Mouse (Mus musculus) neural tube, embryonic 12.5 days (tissue): Measurements from ENCODE around the gene Tmem178b. TPM values are rescaled to one million over a fixed set of nuclear protein-coding genes. Genes with fewer than 3 reads are reported as not detected.

ENCODE experiments used
- ATAC-seq: fragments of 200-750 bp; cut with Nextera tagmentation; 2 replicates; pipeline ENCODE4 v1.8.0; 2017; ENCODE audit warnings: low read depth, mild to moderate bottlenecking, moderate TSS enrichment, moderate library complexity; ENCODE audit not compliant: low FRiP score
- H3K27ac ChIP-seq: fragments of 300-500 bp; sonication (generic); 2 replicates; pipeline ENCODE4 v1.5.1; 2016
- H3K27me3 ChIP-seq: fragments of 300-500 bp; sonication (generic); replicated peaks from 2 replicates; pipeline ENCODE4 v1.6.1; 2016; ENCODE audit warnings: mild to moderate bottlenecking
- H3K36me3 ChIP-seq: fragments of 300-500 bp; sonication (generic); 2 replicates; pipeline ENCODE4 v1.6.1; 2016; ENCODE audit warnings: mild to moderate bottlenecking
- H3K4me1 ChIP-seq: fragments of 300-500 bp; sonication (generic); 2 replicates; pipeline ENCODE4 v1.6.1; 2016
- H3K4me2 ChIP-seq: fragments of 300-500 bp; sonication (generic); replicated peaks from 2 replicates; pipeline ENCODE4 v1.6.1; 2016; ENCODE audit warnings: mild to moderate bottlenecking
- H3K4me3 ChIP-seq: fragments of 300-500 bp; sonication (generic); 2 replicates; pipeline ENCODE4 v1.5.1; 2016
- H3K9ac ChIP-seq: fragments of 300-500 bp; sonication (generic); 2 replicates; pipeline ENCODE4 v1.6.1; 2016; ENCODE audit warnings: mild to moderate bottlenecking
- H3K9me3 ChIP-seq: fragments of 300-500 bp; sonication (generic); 2 replicates; pipeline ENCODE4 v1.6.1; 2016; ENCODE audit warnings: mild to moderate bottlenecking
- WGBS: fragments of 180-500 bp; shearing (Covaris S2); methylation state at CpG from one replicate; pipeline ENCODE4 v1.1.7; 2016; 5-methylcytosine and 5-hydroxymethylcytosine counted together
- polyA plus RNA-seq: library from polyadenylated mRNA; unstranded; fragments of >200 nt; fragmentation: Nextera tagmentation; extraction: Ambion mirVana; gene quantifications from 2 replicates; pipeline ENCODE4 v1.2.1, GENCODE M21; 2016

Gene Tmem178b
- polyA plus RNA-seq, 1 experiment from 2014 or later, result 19.5 TPM

GRCm38 (mm10) chr6:40228981-40229380 lies 355.9 kb downstream of the Tmem178b start:
- H3K9ac ChIP-seq, result no peak overlapping the region
- no peaks in the 10 kb centered on the region for H3K36me3 ChIP-seq
- H3K4me2 ChIP-seq, result no peak overlapping the region
- H3K4me3 ChIP-seq, result no peak overlapping the region
- H3K27ac ChIP-seq, result no peak overlapping the region
- H3K4me1 ChIP-seq, result peaks cover 3% of the 10 kb centered on the region; the same call in 1 of the 2 replicates
- H3K27me3 ChIP-seq, result no peaks in the 10 kb centered on the region
- WGBS, result 94% methylated on average over 2 of the region's 2 CpGs
- ATAC-seq, result no peak
- H3K9me3 ChIP-seq, result no peaks in the 10 kb centered on the region

GRCm38 (mm10) chr6:40229985-40230384 lies 356.9 kb downstream of the Tmem178b start:
- ATAC-seq, result no peak
- no peaks in the 10 kb centered on the region for H3K27me3 ChIP-seq
- H3K36me3 ChIP-seq, result no peaks in the 10 kb centered on the region
- H3K9me3 ChIP-seq, result no peaks in the 10 kb centered on the region
- WGBS, result 93% methylated on average over 9 of the region's 9 CpGs
- no peak overlapping the region for H3K9ac ChIP-seq
- no peak overlapping the region for H3K4me2 ChIP-seq
- H3K27ac ChIP-seq, result no peak overlapping the region
- peaks cover 5% of the 10 kb centered on the region for H3K4me1 ChIP-seq
- H3K4me3 ChIP-seq, result no peak overlapping the region

- ATAC-seq, result no peak
- peaks cover 5% of the 10 kb centered on the region for H3K4me1 ChIP-seq
- no peak overlapping the region for H3K27ac ChIP-seq
- H3K36me3 ChIP-seq, result no peaks in the 10 kb centered on the region
- H3K9me3 ChIP-seq, result no peaks in the 10 kb centered on the region
- no peak overlapping the region for H3K4me2 ChIP-seq
- H3K27me3 ChIP-seq, result no peaks in the 10 kb centered on the region
- WGBS, result 19% methylated on average over 5 of the region's 5 CpGs
- no peak overlapping the region for H3K9ac ChIP-seq
- no peak overlapping the region for H3K4me3 ChIP-seq
These were observed 361.0 kb downstream of the Tmem178b start for GRCm38 (mm10) chr6:40234066-40234465.

- Histone ChIP-seq H3K4me3 (no peak overlapping the region), H3K4me1 (peaks cover 5% of the 10 kb centered on the region), H3K4me2 (no peak overlapping the region), H3K9me3 (no peaks in the 10 kb centered on the region), H3K9ac (no peak overlapping the region), H3K27ac (no peak overlapping the region), H3K27me3 (no peaks in the 10 kb centered on the region), H3K36me3 (no peaks in the 10 kb centered on the region)
- ATAC-seq, result no peak
- WGBS, result 49% methylated on average over 10 of the region's 10 CpGs
These were observed 362.9 kb downstream of the Tmem178b start for GRCm38 (mm10) chr6:40235793-40236470.

- H3K9me3 ChIP-seq, result no peaks in the 10 kb centered on the region
- H3K4me1 ChIP-seq, result peaks cover 5% of the 10 kb centered on the region
- no peaks in the 10 kb centered on the region for H3K36me3 ChIP-seq
- no peaks in the 10 kb centered on the region for H3K27me3 ChIP-seq
- H3K27ac ChIP-seq, result no peak overlapping the region
- WGBS, result 71% methylated on average over 13 of the region's 13 CpGs
- no peak overlapping the region for H3K9ac ChIP-seq
- H3K4me3 ChIP-seq, result no peak overlapping the region
- H3K4me2 ChIP-seq, result no peak overlapping the region
- no peak for ATAC-seq
These were observed 364.0 kb downstream of the Tmem178b start for GRCm38 (mm10) chr6:40236841-40237765.

GRCm38 (mm10) chr6:40238857-40239256 lies 365.8 kb downstream of the Tmem178b start:
- Histone ChIP-seq H3K27me3 (no peaks in the 10 kb centered on the region), H3K4me2 (no peak overlapping the region), H3K4me1 (peaks cover 4% of the 10 kb centered on the region), H3K9ac (no peak overlapping the region), H3K4me3 (no peak overlapping the region), H3K27ac (no peak overlapping the region), H3K9me3 (no peaks in the 10 kb centered on the region), H3K36me3 (no peaks in the 10 kb centered on the region)
- WGBS, result 67% methylated on average over 3 of the region's 3 CpGs
- no peak for ATAC-seq

GRCm38 (mm10) chr6:40240671-40241070 lies 367.6 kb downstream of the Tmem178b start:
- Histone ChIP-seq H3K36me3 (no peaks in the 10 kb centered on the region), H3K9ac (no peak overlapping the region), H3K27me3 (no peaks in the 10 kb centered on the region), H3K4me3 (no peak overlapping the region), H3K4me2 (no peak overlapping the region), H3K4me1 (no peaks in the 10 kb centered on the region), H3K9me3 (no peaks in the 10 kb centered on the region), H3K27ac (no peak overlapping the region)
- no peak for ATAC-seq
- 78% methylated on average over 2 of the region's 2 CpGs for WGBS

GRCm38 (mm10) chr6:40247398-40247946 lies 374.4 kb downstream of the Tmem178b start:
- ATAC-seq, result no peak
- Histone ChIP-seq H3K4me2 (no peak overlapping the region), H3K4me1 (no peaks in the 10 kb centered on the region), H3K9me3 (no peaks in the 10 kb centered on the region), H3K36me3 (no peaks in the 10 kb centered on the region), H3K4me3 (no peak overlapping the region), H3K27ac (no peak overlapping the region), H3K9ac (no peak overlapping the region), H3K27me3 (no peaks in the 10 kb centered on the region)
- WGBS, result 93% methylated on average over 17 of the region's 17 CpGs

- H3K4me2 ChIP-seq, result no peak overlapping the region
- H3K4me3 ChIP-seq, result no peak overlapping the region
- H3K9ac ChIP-seq, result no peak overlapping the region
- no peak for ATAC-seq
- no peak overlapping the region for H3K27ac ChIP-seq
- H3K27me3 ChIP-seq, result no peaks in the 10 kb centered on the region
- no peaks in the 10 kb centered on the region for H3K9me3 ChIP-seq
- no peaks in the 10 kb centered on the region for H3K36me3 ChIP-seq
- H3K4me1 ChIP-seq, result no peaks in the 10 kb centered on the region
These were observed 376.9 kb downstream of the Tmem178b start for GRCm38 (mm10) chr6:40249939-40250338.

GRCm38 (mm10) chr6:40263687-40264086 lies 390.6 kb downstream of the Tmem178b start:
- no peaks in the 10 kb centered on the region for H3K36me3 ChIP-seq
- no peak overlapping the region for H3K9ac ChIP-seq
- ATAC-seq, result no peak
- H3K4me3 ChIP-seq, result no peak overlapping the region
- H3K4me2 ChIP-seq, result no peak overlapping the region
- WGBS, result 98% methylated on average over 1 of the region's 1 CpGs
- no peak overlapping the region for H3K27ac ChIP-seq
- no peaks in the 10 kb centered on the region for H3K27me3 ChIP-seq
- H3K9me3 ChIP-seq, result no peaks in the 10 kb centered on the region
- no peaks in the 10 kb centered on the region for H3K4me1 ChIP-seq

GRCm38 (mm10) chr6:40300707-40301106 lies 427.6 kb downstream of the Tmem178b start:
- Histone ChIP-seq H3K4me1 (no peaks in the 10 kb centered on the region), H3K9me3 (no peaks in the 10 kb centered on the region), H3K4me2 (no peak overlapping the region), H3K27ac (no peak overlapping the region), H3K4me3 (no peak overlapping the region), H3K36me3 (no peaks in the 10 kb centered on the region), H3K27me3 (no peaks in the 10 kb centered on the region), H3K9ac (no peak overlapping the region)
- 73% methylated on average over 5 of the region's 5 CpGs for WGBS
- ATAC-seq, result no peak

GRCm38 (mm10) chr6:40303379-40303778 lies 430.3 kb downstream of the Tmem178b start:
- no peak overlapping the region for H3K27ac ChIP-seq
- WGBS, result 19% methylated on average over 6 of the region's 6 CpGs
- H3K4me2 ChIP-seq, result no peak overlapping the region
- H3K4me3 ChIP-seq, result no peak overlapping the region
- no peaks in the 10 kb centered on the region for H3K27me3 ChIP-seq
- no peak overlapping the region for H3K9ac ChIP-seq
- no peaks in the 10 kb centered on the region for H3K36me3 ChIP-seq
- no peaks in the 10 kb centered on the region for H3K4me1 ChIP-seq
- H3K9me3 ChIP-seq, result no peaks in the 10 kb centered on the region
- ATAC-seq, result 0 out of 2 replicates have a peak, but pooled peaks have one; percentile 29
